Mouse (Mus musculus) limb, embryonic 14.5 days (tissue): ENCODE results near the gene Cmtm4. TPM values are rescaled to one million over a fixed set of nuclear protein-coding genes. Genes with fewer than 3 reads are reported as not detected.

Experiments
- ATAC-seq: fragments of 200-750 bp; cut with Nextera tagmentation; 2 replicates; pipeline ENCODE4 v1.8.0; 2017; ENCODE audit warnings: low read depth, moderate number of reproducible peaks, moderate TSS enrichment; ENCODE audit not compliant: low FRiP score
- DNase-seq: peaks from one replicate; pipeline ENCODE4 v3.0.0-alpha.2; 2015; ENCODE audit warnings: low spot score
- H3K27ac ChIP-seq: fragments of 300-500 bp; sonication (generic); replicated peaks from 2 replicates; pipeline ENCODE4 v1.5.1; 2014; ENCODE audit warnings: low read depth, mild to moderate bottlenecking, low read length, moderate library complexity, mixed read lengths
- H3K27me3 ChIP-seq: fragments of 300-500 bp; sonication (generic); 2 replicates; pipeline ENCODE4 v1.6.1; 2014; ENCODE audit warnings: low read length, mixed read lengths; ENCODE audit not compliant: control insufficient read depth, insufficient read depth
- H3K36me3 ChIP-seq: fragments of 300-500 bp; sonication (generic); 2 replicates; pipeline ENCODE4 v1.6.1; 2014; ENCODE audit warnings: mild to moderate bottlenecking, low read length, moderate library complexity, mixed read lengths; ENCODE audit not compliant: control insufficient read depth, insufficient read depth
- H3K4me1 ChIP-seq: fragments of 300-500 bp; sonication (generic); 2 replicates; pipeline ENCODE4 v1.6.1; 2014; ENCODE audit warnings: antibody characterized with exemption, low read length, mixed read lengths; ENCODE audit not compliant: control insufficient read depth, insufficient read depth
- H3K4me2 ChIP-seq: fragments of 300-500 bp; sonication (generic); replicated peaks from 2 replicates; pipeline ENCODE4 v1.6.1; 2014; ENCODE audit warnings: low read depth, mild to moderate bottlenecking, low read length, moderate library complexity; ENCODE audit not compliant: severe bottlenecking
- H3K4me3 ChIP-seq: fragments of 300-500 bp; sonication (generic); replicated peaks from 2 replicates; pipeline ENCODE4 v1.5.1; 2014; ENCODE audit warnings: low read length
- H3K9ac ChIP-seq: fragments of 300-500 bp; sonication (generic); 2 replicates; pipeline ENCODE4 v1.6.1; 2014; ENCODE audit warnings: mild to moderate bottlenecking, low read depth, low read length, moderate library complexity; ENCODE audit not compliant: severe bottlenecking
- H3K9me3 ChIP-seq: fragments of 300-500 bp; sonication (generic); 2 replicates; pipeline ENCODE4 v1.6.1; 2016; ENCODE audit warnings: low read length; ENCODE audit not compliant: control insufficient read depth
- POLR2A ChIP-seq: fragments of 200-500 bp; IDR thresholded peaks from 2 replicates; pipeline ENCODE4 v1.8.0; 2012; ENCODE audit warnings: inconsistent platforms, mild to moderate bottlenecking, moderate library complexity, borderline replicate concordance; ENCODE audit not compliant: insufficient read depth, insufficient read length; ENCODE audit errors: extremely low read depth
- WGBS: fragments of 180-500 bp; shearing (Covaris S2); extraction: QIAGEN DNeasy Blood & Tissue Kit; methylation state at CpG from one replicate; pipeline ENCODE4 v1.1.7; 2014; 5-methylcytosine and 5-hydroxymethylcytosine counted together
- polyA plus RNA-seq, 2 experiments: library from polyadenylated mRNA; depleted of rRNA in 1 of 2; stranded (reverse) in 1 of 2; unstranded in 1 of 2; fragments of >200 nt; fragmentation: Nextera tagmentation in 1 of 2; extraction: Ambion mirVana in 1 of 2; gene quantifications; 2 replicates each; pipeline versions ENCODE4 v1.2.1 to v1.2.3; 2012 to 2014

Cmtm4 gene
- polyA plus RNA-seq, 2 experiments: 4.1 to 18.9 TPM

GRCm38 (mm10) chr8:104369591-104369990 is 26.0 kb downstream of the Cmtm4 start:
- 0 out of 2 replicates have a peak overlapping the region, but pooled peaks have one; percentile 8 for H3K27ac ChIP-seq
- H3K4me1 ChIP-seq: no peaks in the 10 kb centered on the region
- no peak for DNase-seq
- ATAC-seq: no peak
- 76% methylated on average over 12 of the region's 12 CpGs for WGBS
- no peak overlapping the region for H3K9ac ChIP-seq
- TF ChIP-seq POLR2A: no peak
- H3K9me3 ChIP-seq: no peaks in the 10 kb centered on the region
- no peak overlapping the region for H3K4me2 ChIP-seq
- no peak overlapping the region for H3K4me3 ChIP-seq
- peaks cover 5% of the 10 kb centered on the region; the same call in 1 of the 2 replicates for H3K36me3 ChIP-seq
- no peaks in the 10 kb centered on the region for H3K27me3 ChIP-seq

- whole genome bisulfite sequencing: 62% methylated on average over 5 of the region's 5 CpGs
- Histone ChIP-seq H3K4me3 (no peak overlapping the region), H3K4me1 (no peaks in the 10 kb centered on the region), H3K27ac (no peak overlapping the region), H3K4me2 (no peak overlapping the region), H3K9me3 (no peaks in the 10 kb centered on the region), H3K36me3 (peaks cover 13% of the 10 kb centered on the region; the same call in 1 of the 2 replicates), H3K9ac (no peak overlapping the region), H3K27me3 (no peaks in the 10 kb centered on the region)
- no peak for TF ChIP-seq POLR2A
- ATAC-seq: no peak
- no peak for DNase-seq
Measured at GRCm38 (mm10) chr8:104367398-104367797, 28.2 kb downstream of the Cmtm4 start.

DNA sequence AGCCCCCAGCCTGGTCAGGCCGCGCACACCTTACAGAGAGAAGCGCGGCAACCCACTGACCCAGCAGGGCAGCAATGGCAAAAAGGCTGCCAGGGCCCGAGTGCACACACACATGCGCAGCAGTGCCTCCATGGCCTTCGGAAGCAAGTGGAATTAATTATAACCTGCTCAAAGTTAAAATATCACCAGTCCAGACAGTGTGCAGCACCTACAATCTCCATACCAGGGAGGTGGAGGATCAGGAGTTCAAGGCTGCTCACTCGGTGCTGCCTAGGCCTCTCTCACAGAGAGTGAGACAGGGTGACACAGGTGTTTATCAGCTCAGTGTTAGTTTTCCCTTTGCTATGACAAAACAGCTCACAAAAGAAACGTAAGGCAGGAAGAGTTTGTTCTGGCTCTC is 29.9 kb downstream of the Cmtm4 start:
- H3K27ac ChIP-seq: no peak overlapping the region
- peaks cover 8% of the 10 kb centered on the region; the same call in 1 of the 2 replicates for H3K36me3 ChIP-seq

GRCm38 (mm10) chr8:104359778-104360456 is 35.7 kb downstream of the Cmtm4 start:
- no peaks in the 10 kb centered on the region for H3K9me3 ChIP-seq
- peaks cover 25% of the 10 kb centered on the region for H3K36me3 ChIP-seq
- no peak overlapping the region for H3K4me3 ChIP-seq
- DNase-seq (no peak), ATAC-seq (no peak)
- H3K4me1 ChIP-seq: no peaks in the 10 kb centered on the region
- WGBS: 86% methylated on average over 15 of the region's 15 CpGs
- H3K27me3 ChIP-seq: no peaks in the 10 kb centered on the region
- no peak overlapping the region for H3K27ac ChIP-seq
- no peak for TF ChIP-seq POLR2A
- H3K9ac ChIP-seq: no peak overlapping the region
- H3K4me2 ChIP-seq: no peak overlapping the region

More for the DNA sequence above, 29.9 kb downstream of the Cmtm4 start:
- no peak for ATAC-seq
- Histone ChIP-seq H3K4me1 (no peaks in the 10 kb centered on the region), H3K4me3 (no peak overlapping the region), H3K9ac (no peak overlapping the region), H3K27me3 (no peaks in the 10 kb centered on the region), H3K9me3 (no peaks in the 10 kb centered on the region), H3K4me2 (no peak overlapping the region)
- no peak for TF ChIP-seq POLR2A
- WGBS: 77% methylated on average over 9 of the region's 9 CpGs
- DNase-seq: no peak

DNA sequence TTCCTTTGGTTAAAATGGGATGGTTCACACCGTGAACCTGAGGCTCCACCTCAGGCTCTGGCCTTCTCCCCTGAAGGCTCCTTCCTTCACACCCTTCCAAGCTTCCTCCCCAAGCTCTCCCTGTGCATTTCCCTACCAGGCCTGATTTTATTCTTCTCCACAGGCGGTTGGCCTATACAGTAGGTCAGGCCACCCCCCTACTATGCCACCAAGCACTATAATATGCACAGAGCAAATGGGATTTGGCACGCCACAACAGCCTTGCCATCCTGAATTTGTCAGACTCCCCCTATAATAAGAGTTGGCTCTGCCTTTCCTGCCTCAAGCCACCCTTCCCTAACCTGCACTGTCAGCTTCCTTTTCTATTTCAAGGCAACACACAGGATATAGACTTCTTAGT is 37.0 kb downstream of the Cmtm4 start:
- H3K27ac ChIP-seq: no peak overlapping the region
- no peak overlapping the region for H3K9ac ChIP-seq
- no peak overlapping the region for H3K4me2 ChIP-seq
- no peak for TF ChIP-seq POLR2A
- ATAC-seq: no peak
- peaks cover 37% of the 10 kb centered on the region for H3K36me3 ChIP-seq
- WGBS: 82% methylated on average over 3 of the region's 3 CpGs
- H3K27me3 ChIP-seq: no peaks in the 10 kb centered on the region
- DNase-seq: no peak
- no peaks in the 10 kb centered on the region for H3K4me1 ChIP-seq
- H3K4me3 ChIP-seq: no peak overlapping the region
- no peaks in the 10 kb centered on the region for H3K9me3 ChIP-seq
